Mouse (Mus musculus) megakaryocyte, embryonic 14.5 days (primary cell): Measurements from ENCODE around the gene Slc25a36.

Experiments used
- FLI1 ChIP-seq: IDR thresholded peaks from 2 replicates; pipeline ENCODE4 v1.6.1; 2012; ENCODE audit warnings: low read length, inconsistent platforms, mixed read lengths
- GATA1 ChIP-seq: IDR thresholded peaks from 3 replicates; pipeline ENCODE4 v1.6.1; 2012; ENCODE audit warnings: mixed read lengths, low read length, inconsistent platforms, borderline replicate concordance

GRCm38 (mm10) chr9:97123934-97124692 lies 13.2 kb upstream of the Slc25a36 start:
- no peak for TF ChIP-seq FLI1
- TF ChIP-seq GATA1: no peak
